In genomic region chr6:147559316-147559715, GRCm38 (mm10) we compare ENCODE assay signal across 32 mouse cellular contexts.
"Had no signal": no experiment of that assay in that cellular context is flagged by ENCODE, and none has a peak within 500 bp of the region (broad histone marks: within the 10 kb centered on the region; RNA-seq: fewer than 3 reads in every experiment).

No protein-coding gene starts in this region.

- DNase-seq: left cerebral cortex, postnatal 4 days; liver; liver, embryonic 13.5 days; liver, postnatal 0 days; lung, adult 18-20 months; lung, adult 2 months; lung, embryonic 14.5 days; lung, postnatal 10 days; lung, postnatal 14 days; lung, postnatal 36 days; lung, postnatal 4 days; midbrain, embryonic 14.5 days had no signal

- H3K4me2 ChIP-seq: limb, embryonic 12.5 days; limb, embryonic 13.5 days; limb, embryonic 15.5 days; liver, embryonic 11.5 days; liver, embryonic 12.5 days; liver, embryonic 13.5 days; liver, embryonic 15.5 days; lung, embryonic 14.5 days; lung, embryonic 15.5 days; midbrain, embryonic 12.5 days; midbrain, embryonic 13.5 days; midbrain, embryonic 15.5 days; neural tube, embryonic 12.5 days had no signal

- H3K4me1 ChIP-seq: limb, embryonic 10.5 days; limb, embryonic 12.5 days; limb, embryonic 13.5 days; limb, embryonic 15.5 days; liver, embryonic 12.5 days; liver, embryonic 13.5 days; liver, embryonic 15.5 days; lung, embryonic 15.5 days; midbrain, embryonic 10.5 days; midbrain, embryonic 12.5 days; midbrain, embryonic 13.5 days; midbrain, embryonic 15.5 days; neural tube, embryonic 12.5 days had no signal

- H3K9me3 ChIP-seq: limb, embryonic 10.5 days; limb, embryonic 12.5 days; limb, embryonic 13.5 days; limb, embryonic 15.5 days; liver, embryonic 12.5 days; liver, embryonic 13.5 days; liver, embryonic 15.5 days; lung, embryonic 15.5 days; megakaryocyte, embryonic 14.5 days; midbrain, embryonic 10.5 days; midbrain, embryonic 12.5 days; midbrain, embryonic 13.5 days; midbrain, embryonic 15.5 days; neural tube, embryonic 12.5 days had no signal

- H3K4me3 ChIP-seq: left cerebral cortex, adult 2 months; limb, embryonic 10.5 days; limb, embryonic 12.5 days; limb, embryonic 13.5 days; limb, embryonic 15.5 days; liver, embryonic 12.5 days; liver, embryonic 13.5 days; liver, embryonic 15.5 days; lung, embryonic 15.5 days; megakaryocyte, embryonic 14.5 days; midbrain, embryonic 10.5 days; midbrain, embryonic 12.5 days; midbrain, embryonic 13.5 days; midbrain, embryonic 15.5 days; myocyte; neural tube, embryonic 12.5 days had no signal

- ATAC-seq: liver, embryonic 12.5 days; liver, postnatal 0 days; lung, postnatal 0 days; midbrain, embryonic 13.5 days; midbrain, embryonic 15.5 days; midbrain, embryonic 16.5 days had no signal

- H3K36me3 ChIP-seq: limb, embryonic 10.5 days; limb, embryonic 12.5 days; limb, embryonic 13.5 days; liver, embryonic 12.5 days; liver, embryonic 13.5 days; liver, embryonic 15.5 days; lung, embryonic 15.5 days; midbrain, embryonic 10.5 days; midbrain, embryonic 12.5 days; midbrain, embryonic 13.5 days; midbrain, embryonic 15.5 days; neural tube, embryonic 12.5 days had no signal

- H3K9ac ChIP-seq: limb, embryonic 12.5 days; limb, embryonic 13.5 days; limb, embryonic 15.5 days; liver, embryonic 12.5 days; liver, embryonic 13.5 days; liver, embryonic 14.5 days; liver, embryonic 15.5 days; liver, postnatal 0 days; lung, embryonic 14.5 days; lung, embryonic 15.5 days; midbrain, embryonic 12.5 days; midbrain, embryonic 13.5 days; midbrain, embryonic 15.5 days; neural tube, embryonic 12.5 days had no signal

- H3K27me3 ChIP-seq: limb, embryonic 12.5 days; limb, embryonic 13.5 days; limb, embryonic 15.5 days; liver, embryonic 12.5 days; liver, embryonic 13.5 days; liver, embryonic 15.5 days; lung, embryonic 15.5 days; megakaryocyte, embryonic 14.5 days; midbrain, embryonic 12.5 days; midbrain, embryonic 13.5 days; midbrain, embryonic 15.5 days; neural tube, embryonic 12.5 days had no signal

- H3K27ac ChIP-seq: left cerebral cortex, adult 2 months; limb, embryonic 10.5 days; limb, embryonic 12.5 days; limb, embryonic 13.5 days; limb, embryonic 15.5 days; liver, embryonic 12.5 days; liver, embryonic 13.5 days; liver, embryonic 14.5 days; liver, embryonic 15.5 days; lung, embryonic 15.5 days; macrophage; midbrain, embryonic 10.5 days; midbrain, embryonic 12.5 days; midbrain, embryonic 13.5 days; midbrain, embryonic 15.5 days; neural tube, embryonic 12.5 days had no signal
